Mouse (Mus musculus) heart, embryonic 16.5 days (tissue): ENCODE data around the gene Pex7. TPM values are rescaled to one million over a fixed set of nuclear protein-coding genes. Genes with fewer than 3 reads are reported as not detected.

Experiments used
- ATAC-seq: fragments of 200-750 bp; cut with Nextera tagmentation; replicated peaks from 2 replicates; pipeline ENCODE4 v1.8.0; 2017; ENCODE audit warnings: moderate number of reproducible peaks; ENCODE audit not compliant: insufficient read depth, low FRiP score; ENCODE audit errors: extremely low read depth
- H3K27ac ChIP-seq: fragments of 300-500 bp; sonication (generic); 2 replicates; pipeline ENCODE4 v1.5.1; 2014; ENCODE audit warnings: mild to moderate bottlenecking, low read length, control low read depth, moderate library complexity
- H3K27me3 ChIP-seq: fragments of 300-500 bp; sonication (generic); 2 replicates; pipeline ENCODE4 v1.6.1; 2014; ENCODE audit warnings: low read length, mixed read lengths; ENCODE audit not compliant: control insufficient read depth, insufficient read depth
- H3K36me3 ChIP-seq: fragments of 300-500 bp; sonication (generic); 2 replicates; pipeline ENCODE4 v1.6.1; 2014; ENCODE audit not compliant: control insufficient read depth, insufficient read depth
- H3K4me1 ChIP-seq: fragments of 300-500 bp; sonication (generic); 2 replicates; pipeline ENCODE4 v1.6.1; 2014; ENCODE audit warnings: low read length, mixed read lengths; ENCODE audit not compliant: control insufficient read depth, insufficient read depth
- H3K4me2 ChIP-seq: fragments of 300-500 bp; sonication (generic); 2 replicates; pipeline ENCODE4 v1.6.1; 2014; ENCODE audit warnings: low read depth, mild to moderate bottlenecking, control low read depth, low read length
- H3K4me3 ChIP-seq: fragments of 300-500 bp; sonication (generic); 2 replicates; pipeline ENCODE4 v1.5.1; 2014; ENCODE audit warnings: mild to moderate bottlenecking, control low read depth, low read length
- H3K9ac ChIP-seq: fragments of 300-500 bp; sonication (generic); 2 replicates; pipeline ENCODE4 v1.6.1; 2014; ENCODE audit warnings: low read length, control low read depth
- H3K9me3 ChIP-seq: fragments of 300-500 bp; sonication (generic); replicated peaks from 2 replicates; pipeline ENCODE4 v1.6.1; 2016; ENCODE audit warnings: low read length; ENCODE audit not compliant: control insufficient read depth
- WGBS: fragments of 180-500 bp; shearing (Covaris S2); extraction: QIAGEN DNeasy Blood & Tissue Kit; methylation state at CpG from one replicate; pipeline ENCODE4 v1.1.7; 2014; 5-methylcytosine and 5-hydroxymethylcytosine counted together
- polyA plus RNA-seq: library from polyadenylated mRNA; unstranded; fragments of >200 nt; fragmentation: Nextera tagmentation; extraction: Ambion mirVana; gene quantifications from 2 replicates; pipeline ENCODE4 v1.2.1, GENCODE M21; 2015

Gene Pex7
- polyA plus RNA-seq, 1 experiment from 2014 or later, result 41.4 TPM

DNA sequence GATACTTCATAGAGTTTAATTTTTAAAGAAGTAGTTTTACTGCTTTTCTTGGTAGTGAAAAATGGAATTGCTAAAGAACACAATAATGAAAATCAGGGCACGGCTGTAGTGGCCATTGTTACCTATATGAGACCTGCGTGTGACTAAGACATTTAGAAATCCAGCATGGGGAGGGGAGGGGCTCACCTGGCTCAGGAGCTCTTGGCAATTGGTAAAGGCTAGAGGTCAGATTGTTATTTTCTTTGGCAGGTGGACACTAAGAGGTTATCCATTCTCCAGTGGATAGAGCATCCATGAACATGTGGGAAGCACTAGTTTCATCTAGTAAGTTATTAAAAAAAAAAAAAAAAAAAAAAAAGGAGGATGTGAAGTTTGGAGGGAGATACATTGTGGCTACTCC is 16.8 kb upstream of the Pex7 start:
- Histone ChIP-seq H3K4me2 (no peak overlapping the region), H3K27me3 (no peaks in the 10 kb centered on the region), H3K9ac (no peak overlapping the region), H3K4me3 (no peak overlapping the region), H3K36me3 (no peaks in the 10 kb centered on the region), H3K27ac (no peak overlapping the region), H3K4me1 (peaks cover 9% of the 10 kb centered on the region; the same call in 1 of the 2 replicates), H3K9me3 (no peaks in the 10 kb centered on the region)
- WGBS, result 78% methylated on average over 2 of the region's 2 CpGs
- no peak for ATAC-seq

DNA sequence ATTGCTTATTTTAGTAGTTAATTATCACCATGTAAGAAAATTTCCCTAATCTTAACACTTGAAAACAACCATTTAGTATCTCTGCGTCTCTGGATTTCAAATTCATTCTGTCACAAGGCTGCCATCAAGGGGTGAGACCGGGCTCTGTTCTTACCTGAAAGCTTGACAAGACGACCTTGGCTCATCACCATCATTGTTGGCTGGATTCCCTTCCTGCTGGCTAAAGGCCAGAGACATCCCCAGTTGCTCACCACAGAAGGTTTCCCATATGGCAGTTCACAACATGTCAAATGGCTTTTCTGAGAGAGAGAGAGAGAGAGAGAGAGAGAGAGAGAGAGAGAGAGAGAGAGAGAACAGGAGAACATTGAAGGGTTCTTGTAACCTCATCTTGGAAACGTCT is 14.9 kb upstream of the Pex7 start:
- peaks cover 4% of the 10 kb centered on the region; the same call in 1 of the 2 replicates for H3K4me1 ChIP-seq
- no peaks in the 10 kb centered on the region for H3K36me3 ChIP-seq
- no peak overlapping the region for H3K9ac ChIP-seq
- no peak overlapping the region for H3K27ac ChIP-seq
- ATAC-seq, result no peak
- no peaks in the 10 kb centered on the region for H3K9me3 ChIP-seq
- H3K4me2 ChIP-seq, result no peak overlapping the region
- 39% methylated on average over 4 of the region's 4 CpGs for WGBS
- no peaks in the 10 kb centered on the region for H3K27me3 ChIP-seq
- no peak overlapping the region for H3K4me3 ChIP-seq

DNA sequence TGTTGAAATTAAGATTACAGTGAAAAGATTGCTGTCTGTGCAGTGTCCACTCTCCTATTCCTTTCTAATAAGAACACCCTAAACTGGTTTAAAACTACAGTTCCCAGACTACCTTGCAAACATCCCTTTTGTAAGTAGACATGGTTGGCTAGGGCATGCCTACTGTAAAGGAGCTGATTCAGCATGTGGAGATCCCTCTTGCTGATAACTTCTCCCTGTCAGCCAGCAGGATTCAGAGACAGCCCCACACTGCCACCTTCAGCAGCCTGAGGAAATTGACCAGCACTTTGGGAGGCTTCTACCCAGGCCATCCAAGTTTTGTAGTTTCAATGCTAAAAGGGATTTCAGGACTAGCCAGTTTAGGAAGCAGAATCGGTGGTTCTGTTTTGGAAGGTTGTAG is 7.8 kb upstream of the Pex7 start:
- H3K36me3 ChIP-seq, result no peaks in the 10 kb centered on the region
- no peak overlapping the region for H3K27ac ChIP-seq
- no peak overlapping the region for H3K4me3 ChIP-seq
- ATAC-seq, result peak; percentile 52; the same call in 1 of the 2 replicates
- no peak overlapping the region for H3K4me2 ChIP-seq
- no peaks in the 10 kb centered on the region for H3K9me3 ChIP-seq
- no peak overlapping the region for H3K9ac ChIP-seq
- H3K4me1 ChIP-seq, result peaks cover 3% of the 10 kb centered on the region
- no peaks in the 10 kb centered on the region for H3K27me3 ChIP-seq
- 57% methylated on average over 1 of the region's 1 CpGs for WGBS

DNA sequence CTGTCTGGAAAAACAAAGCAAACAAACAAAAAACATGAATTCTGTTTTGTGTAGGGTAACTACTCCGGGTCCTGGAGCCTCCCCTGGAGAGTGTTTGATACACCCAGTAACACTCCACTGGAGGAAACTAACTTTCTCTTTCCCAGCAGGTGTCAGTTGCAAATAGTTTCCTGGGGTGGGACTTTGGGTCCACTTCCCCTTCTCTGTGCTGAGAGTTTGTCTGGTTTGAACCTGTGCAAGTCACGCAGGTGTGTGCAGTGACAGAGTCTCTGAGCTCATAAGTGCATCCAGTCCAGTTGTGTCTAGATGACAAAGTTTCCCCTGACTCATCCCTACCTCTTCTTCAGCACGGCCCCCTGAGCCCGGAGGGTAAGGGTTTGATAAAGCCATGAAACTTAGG is 6.3 kb upstream of the Pex7 start:
- Histone ChIP-seq H3K4me1 (peaks cover 3% of the 10 kb centered on the region), H3K36me3 (no peaks in the 10 kb centered on the region), H3K9me3 (no peaks in the 10 kb centered on the region), H3K4me3 (no peak overlapping the region), H3K27ac (no peak overlapping the region), H3K27me3 (no peaks in the 10 kb centered on the region), H3K4me2 (no peak overlapping the region), H3K9ac (no peak overlapping the region)
- no peak for ATAC-seq
- 72% methylated on average over 4 of the region's 4 CpGs for WGBS

DNA sequence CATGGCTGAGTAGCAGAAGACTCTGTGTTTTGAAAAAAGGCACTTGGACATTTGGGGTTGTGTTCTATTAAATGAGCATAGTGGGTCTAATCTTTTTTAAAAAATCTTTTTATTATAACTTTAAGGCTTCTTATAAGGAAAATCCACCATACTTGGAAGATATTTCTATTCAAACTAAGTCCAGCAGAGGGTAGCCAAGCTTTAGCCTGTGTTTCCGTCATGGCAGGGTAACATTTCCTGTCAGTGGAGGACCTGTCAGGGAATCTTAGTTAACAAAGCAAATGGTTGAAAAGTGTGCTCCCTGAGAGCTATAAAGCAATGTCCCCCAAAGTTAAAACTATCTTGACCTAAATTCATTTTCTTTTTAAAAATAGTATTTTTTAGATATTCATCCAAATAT is 4.1 kb upstream of the Pex7 start:
- whole genome bisulfite sequencing, result 17% methylated on average over 1 of the region's 1 CpGs
- Histone ChIP-seq H3K4me3 (no peak overlapping the region), H3K9me3 (no peaks in the 10 kb centered on the region), H3K27ac (no peak overlapping the region), H3K9ac (no peak overlapping the region), H3K4me1 (peaks cover 5% of the 10 kb centered on the region), H3K4me2 (no peak overlapping the region), H3K27me3 (no peaks in the 10 kb centered on the region), H3K36me3 (no peaks in the 10 kb centered on the region)
- no peak for ATAC-seq

DNA sequence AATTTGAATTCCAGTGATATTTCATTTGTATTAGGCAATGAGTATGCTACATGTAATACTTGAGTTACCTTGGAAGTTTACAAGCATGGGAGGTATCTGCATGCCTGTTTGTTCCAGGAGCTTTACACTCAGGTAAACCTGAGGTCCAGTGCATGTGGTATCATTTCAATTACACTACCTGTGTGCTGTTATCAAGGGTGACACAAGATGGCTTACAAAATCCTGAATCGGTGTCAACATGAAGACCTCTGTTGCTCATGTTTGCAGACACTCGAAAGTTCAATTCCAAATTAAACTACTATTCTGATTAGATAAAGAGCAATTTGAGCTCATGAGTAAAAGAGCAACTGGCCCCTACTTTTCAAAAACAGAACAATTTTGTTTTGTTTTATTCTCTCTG is 3.0 kb upstream of the Pex7 start:
- Histone ChIP-seq H3K9me3 (no peaks in the 10 kb centered on the region), H3K27ac (no peak overlapping the region), H3K36me3 (no peaks in the 10 kb centered on the region), H3K4me1 (0 out of 2 replicates have a peak, but pooled peaks cover 2% of the 10 kb centered on the region), H3K4me2 (no peak overlapping the region), H3K4me3 (no peak overlapping the region), H3K9ac (no peak overlapping the region), H3K27me3 (no peaks in the 10 kb centered on the region)
- 58% methylated on average over 2 of the region's 2 CpGs for WGBS
- no peak for ATAC-seq

DNA sequence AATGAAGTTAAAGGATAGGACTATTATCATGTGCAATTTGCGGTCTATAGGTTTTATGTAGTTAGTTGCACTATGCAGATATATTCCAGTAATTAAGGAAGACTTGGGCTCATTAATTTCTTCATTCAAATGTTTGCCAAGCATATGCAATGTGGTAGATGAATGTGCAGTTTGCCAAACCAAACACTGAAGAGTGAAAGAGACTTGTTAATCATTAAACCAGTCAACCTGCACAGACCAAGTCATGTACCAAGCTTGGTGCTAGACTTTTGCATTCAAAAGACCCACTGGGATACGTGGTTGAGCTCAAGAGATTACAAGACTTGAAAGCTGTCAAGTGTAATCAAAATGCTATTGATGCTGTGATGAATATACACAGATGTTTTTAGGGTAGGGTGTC is 587 bp upstream of the Pex7 start:
- no peaks in the 10 kb centered on the region for H3K9me3 ChIP-seq
- no peak overlapping the region; the same call in 1 of the 2 replicates for H3K4me2 ChIP-seq
- H3K4me1 ChIP-seq, result 0 out of 2 replicates have a peak, but pooled peaks cover 2% of the 10 kb centered on the region
- no peak overlapping the region for H3K4me3 ChIP-seq
- WGBS, result 62% methylated on average over 2 of the region's 2 CpGs
- no peak for ATAC-seq
- H3K9ac ChIP-seq, result no peak overlapping the region
- H3K36me3 ChIP-seq, result no peaks in the 10 kb centered on the region
- H3K27me3 ChIP-seq, result no peaks in the 10 kb centered on the region
- no peak overlapping the region for H3K27ac ChIP-seq

DNA sequence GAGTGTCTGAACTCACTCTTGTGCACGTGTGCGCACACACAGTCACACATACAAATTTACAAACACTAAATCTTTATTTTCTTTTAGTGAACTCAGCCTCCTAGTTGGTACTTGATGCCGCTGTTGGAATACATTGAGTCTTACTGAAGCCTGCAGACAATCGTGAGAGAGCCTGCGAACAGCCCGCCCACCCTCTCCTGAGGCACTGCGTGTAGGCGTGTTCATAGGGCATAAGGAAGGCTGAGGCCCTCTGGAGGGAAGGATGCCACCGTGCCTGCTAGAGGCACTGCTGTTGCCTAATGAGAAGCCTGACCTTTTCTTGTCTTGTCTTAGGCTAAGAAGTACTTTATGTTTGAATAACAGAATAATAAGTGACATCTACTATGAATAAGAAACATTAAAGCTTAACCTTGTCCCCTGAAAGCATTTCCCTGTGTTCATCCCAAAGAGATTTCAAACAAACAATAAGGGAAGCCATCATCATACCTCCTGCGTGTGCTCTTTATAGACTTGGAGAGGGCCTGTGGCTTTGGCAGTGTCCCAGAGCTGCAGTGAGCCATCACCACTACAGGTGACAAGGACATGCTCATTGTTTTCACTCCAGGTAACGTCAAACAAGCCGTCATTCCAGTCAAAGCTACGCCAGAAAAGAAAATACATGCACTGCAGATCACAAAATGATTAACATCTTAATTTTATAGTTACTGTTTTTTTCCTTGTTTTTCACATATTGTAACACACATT is 3.2 kb downstream of the Pex7 start:
- Histone ChIP-seq H3K4me1 (0 out of 2 replicates have a peak, but pooled peaks cover 5% of the 10 kb centered on the region), H3K27ac (no peak overlapping the region), H3K4me2 (no peak overlapping the region), H3K27me3 (no peaks in the 10 kb centered on the region), H3K9me3 (no peaks in the 10 kb centered on the region), H3K4me3 (no peak overlapping the region), H3K36me3 (peaks cover 3% of the 10 kb centered on the region; the same call in 1 of the 2 replicates), H3K9ac (no peak overlapping the region)
- ATAC-seq, result no peak
- 75% methylated on average over 13 of the region's 13 CpGs for WGBS

DNA sequence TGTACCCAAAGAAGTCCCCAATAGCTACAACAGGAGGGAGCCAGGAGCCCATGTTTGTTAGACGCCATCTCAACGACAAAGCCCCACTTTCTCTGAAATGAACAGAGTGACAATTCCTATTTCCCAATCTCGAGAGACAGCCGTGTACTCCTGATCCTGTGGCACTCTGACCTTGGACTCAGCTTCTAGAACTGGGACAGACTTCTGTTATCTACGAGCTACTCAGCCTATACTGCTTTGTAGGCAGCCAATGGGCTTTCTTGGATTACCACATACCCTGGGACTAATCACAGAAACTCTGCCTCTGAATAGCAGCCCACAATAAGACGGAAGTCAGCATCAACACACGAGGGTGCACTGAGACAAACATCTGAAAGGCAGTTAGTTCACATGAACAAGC is 5.5 kb downstream of the Pex7 start:
- Histone ChIP-seq H3K4me2 (no peak overlapping the region), H3K9ac (no peak overlapping the region), H3K4me1 (0 out of 2 replicates have a peak, but pooled peaks cover 5% of the 10 kb centered on the region), H3K27ac (no peak overlapping the region), H3K9me3 (no peaks in the 10 kb centered on the region), H3K27me3 (no peaks in the 10 kb centered on the region), H3K4me3 (no peak overlapping the region), H3K36me3 (peaks cover 6% of the 10 kb centered on the region; the same call in 1 of the 2 replicates)
- ATAC-seq, result no peak
- WGBS, result 54% methylated on average over 7 of the region's 7 CpGs
